In the genomic region with DNA sequence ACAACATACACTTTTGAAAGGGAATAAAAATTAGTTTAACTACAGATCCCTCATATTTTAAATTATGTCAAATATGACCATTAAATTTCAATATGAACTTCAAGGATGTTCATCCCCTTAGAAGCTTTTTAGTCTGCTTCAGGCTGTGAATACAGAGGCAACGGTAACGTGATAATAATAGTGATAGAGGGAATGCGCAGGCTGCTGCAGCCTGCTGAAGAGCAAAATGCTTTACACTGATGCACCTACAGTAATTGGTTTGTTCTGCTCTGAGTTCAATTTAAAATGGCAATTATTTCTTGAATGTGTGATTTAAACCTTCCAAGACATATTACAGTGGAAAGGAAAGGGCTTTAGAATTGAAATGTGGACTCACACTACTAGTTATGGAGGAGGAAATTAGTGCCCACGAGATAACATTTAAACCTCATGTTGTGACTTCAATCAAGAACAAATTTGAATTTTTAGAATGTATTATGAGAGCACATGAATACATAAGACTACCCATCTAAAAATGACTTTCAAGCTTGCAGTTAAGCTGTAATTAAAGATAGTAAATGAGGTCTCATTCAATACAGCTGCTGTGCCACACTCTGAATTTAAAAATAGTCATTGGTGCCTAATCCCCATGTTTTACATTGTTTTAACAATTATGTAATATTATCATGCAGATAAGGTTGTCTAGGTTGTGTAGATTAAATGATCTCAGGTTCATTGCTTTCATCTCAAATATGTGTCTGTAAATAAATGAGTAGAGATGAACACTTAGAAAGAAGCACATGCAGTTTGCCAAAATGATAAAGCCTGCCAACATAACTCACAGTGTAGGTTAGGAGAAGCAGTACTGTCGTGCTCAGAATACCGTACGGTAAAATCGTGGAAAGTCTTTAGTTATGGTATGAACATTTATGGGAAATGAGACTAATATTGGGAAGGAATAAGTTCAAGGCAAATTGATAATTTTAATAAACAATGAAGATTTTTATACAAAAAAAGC, we compare ENCODE assay signal across 27 mouse cellular contexts.
DNase-seq lines count a peak whose midpoint lies in the region; ATAC-seq and TF ChIP-seq lines count a peak whose summit lies in the region.
"Had no signal": no experiment of that assay in that cellular context is flagged by ENCODE, and none has a peak within 500 bp of the region (broad histone marks: within the 10 kb centered on the region; RNA-seq: fewer than 3 reads in every experiment).

No protein-coding gene starts in this region.

- H3K27ac ChIP-seq in hindbrain, embryonic 13.5 days = no peak overlapping the region
- no peak overlapping the region for H3K27ac ChIP-seq in hindbrain, embryonic 16.5 days (ENCODE audit: low read depth, low read length)
- H3K27ac ChIP-seq in forebrain, embryonic 14.5 days (ENCODE audit: low read depth, low read length) = no peak overlapping the region
- no peak overlapping the region for H3K27ac ChIP-seq in midbrain, embryonic 14.5 days (replicated peaks; ENCODE audit: low read depth, low read length)
- H3K27ac ChIP-seq in left cerebral cortex, adult 2 months = no peak overlapping the region
- H3K27ac ChIP-seq: heart, embryonic 10.5 days; heart, embryonic 15.5 days; kidney, postnatal 0 days; liver, embryonic 14.5 days; neural tube, embryonic 15.5 days had no signal

- peak; percentile 77 for DNase-seq in brain, embryonic 14.5 days (ENCODE audit: low read depth)
- peak; percentile 37 for DNase-seq in forebrain, embryonic 14.5 days (ENCODE audit: low spot score)
- peak; percentile 66 for DNase-seq in midbrain, embryonic 14.5 days
- no peak for DNase-seq in urinary bladder, postnatal 36 days (ENCODE audit: low spot score in 2 of 2)
- DNase-seq in left cerebral cortex, adult 2 months (ENCODE audit: extremely low spot score in 1 of 2, low spot score in 2 of 2) = no peak
- DNase-seq: adrenal gland, postnatal 25 days; B cell, adult 2 months; cerebellum, adult 8-10 months; cerebellum, postnatal 25 days; gastrocnemius, postnatal 14 days; kidney, adult 8-10 months; kidney, postnatal 4 days; liver; lung, adult 2 months; lung, postnatal 14 days; retina, postnatal 1 day; right cerebral cortex, postnatal 14 days; thymus, postnatal 4 days had no signal

- TF ChIP-seq CTCF in brain, embryonic 14.5 days (IDR thresholded peaks at IDR 0.05; ENCODE audit: borderline replicate concordance, extremely low read depth, insufficient read depth, insufficient read length) = no peak
- TF ChIP-seq CTCF in left cerebral cortex, adult 2 months (IDR thresholded peaks at IDR 0.05) = no peak

- no peaks in the 10 kb centered on the region for H3K4me1 ChIP-seq in hindbrain, embryonic 13.5 days (replicated peaks)
- no peaks in the 10 kb centered on the region for H3K4me1 ChIP-seq in hindbrain, embryonic 16.5 days (ENCODE audit: control insufficient read depth, insufficient read depth, low read depth, low read length)
- no peaks in the 10 kb centered on the region for H3K4me1 ChIP-seq in forebrain, embryonic 14.5 days (ENCODE audit: control insufficient read depth, insufficient read depth, low read length)
- H3K4me1 ChIP-seq in midbrain, embryonic 14.5 days (ENCODE audit: control insufficient read depth, insufficient read depth, low read length) = no peaks in the 10 kb centered on the region
- H3K4me1 ChIP-seq: heart, embryonic 10.5 days; heart, embryonic 15.5 days; neural tube, embryonic 15.5 days had no signal

- H3K27me3 ChIP-seq in hindbrain, embryonic 13.5 days = no peaks in the 10 kb centered on the region
- no peaks in the 10 kb centered on the region for H3K27me3 ChIP-seq in hindbrain, embryonic 16.5 days (replicated peaks; ENCODE audit: control insufficient read depth, insufficient read depth, low read length)
- no peaks in the 10 kb centered on the region for H3K27me3 ChIP-seq in forebrain, embryonic 14.5 days (replicated peaks; ENCODE audit: control insufficient read depth, insufficient read depth, low read length)
- no peaks in the 10 kb centered on the region for H3K27me3 ChIP-seq in midbrain, embryonic 14.5 days (ENCODE audit: control insufficient read depth, insufficient read depth, low read length)
- H3K27me3 ChIP-seq: heart, embryonic 15.5 days; neural tube, embryonic 15.5 days had no signal

- no peaks in the 10 kb centered on the region for H3K36me3 ChIP-seq in hindbrain, embryonic 13.5 days
- H3K36me3 ChIP-seq in hindbrain, embryonic 16.5 days (ENCODE audit: control insufficient read depth, insufficient read depth, low read length) = no peaks in the 10 kb centered on the region
- H3K36me3 ChIP-seq in forebrain, embryonic 14.5 days (ENCODE audit: control insufficient read depth, insufficient read depth, low read length) = no peaks in the 10 kb centered on the region
- H3K36me3 ChIP-seq in midbrain, embryonic 14.5 days (ENCODE audit: control insufficient read depth, insufficient read depth, low read length) = no peaks in the 10 kb centered on the region
- H3K36me3 ChIP-seq: heart, embryonic 10.5 days; heart, embryonic 15.5 days; neural tube, embryonic 15.5 days had no signal

- 70% methylated on average over 8 of the region's 8 CpGs for WGBS in hindbrain, embryonic 13.5 days
- 70% methylated on average over 8 of the region's 8 CpGs for WGBS in hindbrain, embryonic 16.5 days
- WGBS in forebrain, embryonic 14.5 days = 75% methylated on average over 8 of the region's 8 CpGs
- 66% methylated on average over 8 of the region's 8 CpGs for WGBS in midbrain, embryonic 14.5 days

- 0 out of 2 replicates have a peak, but pooled peaks have one; percentile 49 for ATAC-seq in hindbrain, embryonic 13.5 days (ENCODE audit: low FRiP score)
- ATAC-seq in hindbrain, embryonic 16.5 days = no peak
- ATAC-seq in forebrain, embryonic 14.5 days = peak; percentile 42; the same call in 1 of the 2 replicates
- ATAC-seq in midbrain, embryonic 14.5 days (ENCODE audit: low FRiP score, low TSS enrichment) = no peak; the same call in 1 of the 2 replicates
- ATAC-seq in megakaryocyte-erythroid progenitor cell, adult 5-6 weeks (replicated peaks; ENCODE audit: low FRiP score, low TSS enrichment, poor library complexity, severe bottlenecking) = no peak
- ATAC-seq: intestine, embryonic 16.5 days had no signal

- TF ChIP-seq POLR2A in brain, embryonic 14.5 days (IDR thresholded peaks at IDR 0.05; ENCODE audit: borderline replicate concordance, extremely low read depth, insufficient read depth, insufficient read length, poor library complexity, severe bottlenecking) = no peak

- intact Hi-C loops in left cerebral cortex, adult 2 months (cut with DNase I) = no loop called here

- H3K4me2 ChIP-seq in hindbrain, embryonic 13.5 days = no peak overlapping the region
- no peak overlapping the region for H3K4me2 ChIP-seq in hindbrain, embryonic 16.5 days (ENCODE audit: low read length)
- H3K4me2 ChIP-seq in forebrain, embryonic 14.5 days (ENCODE audit: low read length) = no peak overlapping the region
- H3K4me2 ChIP-seq in midbrain, embryonic 14.5 days (ENCODE audit: low read length) = no peak overlapping the region
- H3K4me2 ChIP-seq: heart, embryonic 15.5 days; neural tube, embryonic 15.5 days had no signal

- H3K9me3 ChIP-seq in hindbrain, embryonic 13.5 days = no peaks in the 10 kb centered on the region
- H3K9me3 ChIP-seq in hindbrain, embryonic 16.5 days (ENCODE audit: control insufficient read depth, low read length) = no peaks in the 10 kb centered on the region
- no peaks in the 10 kb centered on the region for H3K9me3 ChIP-seq in forebrain, embryonic 14.5 days (replicated peaks; ENCODE audit: control insufficient read depth, low read length)
- no peaks in the 10 kb centered on the region for H3K9me3 ChIP-seq in midbrain, embryonic 14.5 days (ENCODE audit: control insufficient read depth, low read length)
- H3K9me3 ChIP-seq: heart, embryonic 10.5 days; heart, embryonic 15.5 days; neural tube, embryonic 15.5 days had no signal

- no peak overlapping the region for H3K9ac ChIP-seq in hindbrain, embryonic 13.5 days
- H3K9ac ChIP-seq in hindbrain, embryonic 16.5 days (ENCODE audit: low read depth, low read length) = no peak overlapping the region
- H3K9ac ChIP-seq in forebrain, embryonic 14.5 days (ENCODE audit: low read length) = no peak overlapping the region
- no peak overlapping the region for H3K9ac ChIP-seq in midbrain, embryonic 14.5 days (replicated peaks; ENCODE audit: low read length)
- H3K9ac ChIP-seq: heart, embryonic 15.5 days; liver, embryonic 14.5 days; neural tube, embryonic 15.5 days had no signal

- H3K4me3 ChIP-seq in hindbrain, embryonic 13.5 days = no peak overlapping the region
- H3K4me3 ChIP-seq in hindbrain, embryonic 16.5 days (ENCODE audit: low read length) = no peak overlapping the region
- no peak overlapping the region for H3K4me3 ChIP-seq in forebrain, embryonic 14.5 days (ENCODE audit: low read depth, low read length)
- no peak overlapping the region for H3K4me3 ChIP-seq in midbrain, embryonic 14.5 days (replicated peaks; ENCODE audit: low read depth, low read length)
- H3K4me3 ChIP-seq in left cerebral cortex, adult 2 months = no peak overlapping the region
- H3K4me3 ChIP-seq: heart, embryonic 10.5 days; heart, embryonic 15.5 days; neural tube, embryonic 15.5 days had no signal

Comparison
In these comparisons a context has a peak if more than half of its experiments do, and no peak if none do; other contexts are left out.
1. ATAC-seq: peak in hindbrain, embryonic 13.5 days (single experiment) and forebrain, embryonic 14.5 days (single experiment); none in hindbrain, embryonic 16.5 days (single experiment), midbrain, embryonic 14.5 days (single experiment) and megakaryocyte-erythroid progenitor cell, adult 5-6 weeks (single experiment).
2. DNase-seq: peak in brain, embryonic 14.5 days (single experiment), forebrain, embryonic 14.5 days (single experiment) and midbrain, embryonic 14.5 days (single experiment); none in urinary bladder, postnatal 36 days (0 of 2) and left cerebral cortex, adult 2 months (0 of 2).